Comparison of ENCODE assay signal across 7 mouse cellular contexts in genomic region chr1:150993162-150994064, GRCm38 (mm10). TPM values are rescaled to one million over a fixed set of nuclear protein-coding genes. Genes with fewer than 3 reads are reported as not detected.
DNase-seq lines count a peak whose midpoint lies in the region; ATAC-seq and TF ChIP-seq lines count a peak whose summit lies in the region.

Gene Hmcn1 (minus strand): TSS chr1:150993435.

- no peak within 1 kb of the TSS for H3K27ac ChIP-seq in MEL (ENCODE audit: control insufficient read depth, low read depth, low read length)
- H3K27ac ChIP-seq in hindbrain, embryonic 14.5 days, result no peak within 1 kb of the TSS
- no peak within 1 kb of the TSS for H3K27ac ChIP-seq in liver, embryonic 14.5 days
- H3K27ac ChIP-seq in neural tube, embryonic 11.5 days (ENCODE audit: low read depth, low read length), result peak within 1 kb of the TSS; percentile 68

- no peak within 1 kb of the TSS for H3K9ac ChIP-seq in MEL (ENCODE audit: control insufficient read depth, low read depth, low read length, poor library complexity, severe bottlenecking)
- H3K9ac ChIP-seq in hindbrain, embryonic 14.5 days, result peak within 1 kb of the TSS; percentile 41
- no peak within 1 kb of the TSS for H3K9ac ChIP-seq in liver, embryonic 14.5 days (replicated peaks)
- H3K9ac ChIP-seq in neural tube, embryonic 11.5 days (ENCODE audit: low read length), result peak within 1 kb of the TSS; percentile 72

- TF ChIP-seq EP300 in MEL (IDR thresholded peaks at IDR 0.05; ENCODE audit: low read depth in 1 of 2, low read length in 2 of 2), result no peak
- TF ChIP-seq EP300 in liver, embryonic 14.5 days (IDR thresholded peaks at IDR 0.05; ENCODE audit: low read depth), result no peak

- H3K4me1 ChIP-seq in MEL (ENCODE audit: control insufficient read depth in 1 of 2, insufficient read depth in 2 of 2, low read length in 2 of 2), result no peaks in the 10 kb centered on the region
- H3K4me1 ChIP-seq in hindbrain, embryonic 14.5 days (replicated peaks; ENCODE audit: control insufficient read depth, insufficient read depth, low read length), result peaks cover 22% of the 10 kb centered on the region
- H3K4me1 ChIP-seq in liver, embryonic 14.5 days (replicated peaks; ENCODE audit: control insufficient read depth in 2 of 2, insufficient read depth in 2 of 2, low read length in 1 of 2), result 0 out of 4 replicates have a peak, but pooled peaks cover 0 to 5% of the 10 kb centered on the region in 2 experiments
- H3K4me1 ChIP-seq in neural tube, embryonic 11.5 days (ENCODE audit: control insufficient read depth, insufficient read depth, low read length), result peaks cover 8% of the 10 kb centered on the region

- H3K9me3 ChIP-seq in MEL (replicated peaks; ENCODE audit: insufficient read depth, low read length), result no peaks in the 10 kb centered on the region
- peaks cover 5% of the 10 kb centered on the region; the same call in 1 of the 2 replicates for H3K9me3 ChIP-seq in hindbrain, embryonic 14.5 days (ENCODE audit: control insufficient read depth, low read length)
- H3K9me3 ChIP-seq in liver, embryonic 14.5 days (ENCODE audit: control insufficient read depth, low read length), result no peaks in the 10 kb centered on the region
- no peaks in the 10 kb centered on the region; the same call in 1 of the 2 replicates for H3K9me3 ChIP-seq in neural tube, embryonic 11.5 days (ENCODE audit: control insufficient read depth, low read length)

- H3K27me3 ChIP-seq in MEL (ENCODE audit: control insufficient read depth in 1 of 2, insufficient read depth in 2 of 2, low read length in 2 of 2), result peaks cover 0 to 2% of the 10 kb centered on the region in 2 experiments; a peak in 2 of 4 replicates
- peaks cover 10% of the 10 kb centered on the region; the same call in 1 of the 2 replicates for H3K27me3 ChIP-seq in hindbrain, embryonic 14.5 days (ENCODE audit: control insufficient read depth, insufficient read depth, low read length)
- H3K27me3 ChIP-seq in liver, embryonic 14.5 days (ENCODE audit: control insufficient read depth, insufficient read depth, low read length), result peaks cover 8% of the 10 kb centered on the region
- no peaks in the 10 kb centered on the region for H3K27me3 ChIP-seq in neural tube, embryonic 11.5 days (ENCODE audit: control insufficient read depth, insufficient read depth, low read length)

- TF ChIP-seq POLR2A in MEL (IDR thresholded peaks at IDR 0.05; ENCODE audit: control insufficient read depth in 1 of 2, insufficient read depth in 1 of 2, low read depth in 1 of 2, low read length in 2 of 2, poor library complexity in 1 of 2), result no peak

- peak; percentile 82 for ATAC-seq in hindbrain, embryonic 14.5 days (ENCODE audit: low FRiP score)
- peak; percentile 53 for ATAC-seq in liver, embryonic 14.5 days (ENCODE audit: insufficient read depth)
- peak; percentile 90 for ATAC-seq in neural tube, embryonic 11.5 days (ENCODE audit: insufficient read depth, low FRiP score, low TSS enrichment)

- H3K79me2 ChIP-seq in MEL (ENCODE audit: control insufficient read depth, insufficient read depth, low read length, poor library complexity), result no peaks in the 10 kb centered on the region

- TF ChIP-seq CTCF in MEL (IDR thresholded peaks at IDR 0.05 in 2 of 3, conservative IDR thresholded peaks at IDR 0.05 in 1 of 3; ENCODE audit: control insufficient read depth in 1 of 3, insufficient read depth in 1 of 3, low read depth in 2 of 3, low read length in 3 of 3, poor library complexity in 1 of 3, severe bottlenecking in 1 of 3), result peak in 2 of 3 experiments; percentile 4 to 14; a peak in 1 of 6 replicates
- peak; percentile 56 for TF ChIP-seq CTCF in liver, embryonic 14.5 days (IDR thresholded peaks at IDR 0.05; ENCODE audit: low read depth)

- no peaks in the 10 kb centered on the region for H3K36me3 ChIP-seq in MEL (ENCODE audit: control insufficient read depth in 1 of 2, insufficient read depth in 2 of 2, low read length in 2 of 2)
- no peaks in the 10 kb centered on the region for H3K36me3 ChIP-seq in hindbrain, embryonic 14.5 days (replicated peaks; ENCODE audit: control insufficient read depth, insufficient read depth)
- no peaks in the 10 kb centered on the region for H3K36me3 ChIP-seq in liver, embryonic 14.5 days (replicated peaks; ENCODE audit: control insufficient read depth, insufficient read depth, low read depth)
- no peaks in the 10 kb centered on the region for H3K36me3 ChIP-seq in neural tube, embryonic 11.5 days (ENCODE audit: control insufficient read depth, insufficient read depth, low read length)

- DNase-seq in MEL (ENCODE audit: low read depth, low spot score), result no peak
- peak; percentile 21 for DNase-seq in adrenal gland, postnatal 25 days
- DNase-seq in gastrocnemius, adult 18-20 months (ENCODE audit: low spot score), result peak; percentile 5
- no peak for DNase-seq in hindbrain, embryonic 14.5 days (ENCODE audit: low spot score)
- no peak for DNase-seq in liver, embryonic 14.5 days (ENCODE audit: low read depth in 3 of 3, low spot score in 3 of 3)
- DNase-seq in neural tube, embryonic 11.5 days (ENCODE audit: low spot score), result peak; percentile 81
- peak; percentile 69 for DNase-seq in thymus, postnatal 25 days

- H3K4me2 ChIP-seq in hindbrain, embryonic 14.5 days (replicated peaks), result peak within 1 kb of the TSS; percentile 83
- H3K4me2 ChIP-seq in liver, embryonic 14.5 days (ENCODE audit: low read depth), result peak within 1 kb of the TSS; percentile 57
- H3K4me2 ChIP-seq in neural tube, embryonic 11.5 days (ENCODE audit: low read depth), result peak within 1 kb of the TSS; percentile 87

- under 1% methylated on average over 36 of the region's 38 CpGs for WGBS in hindbrain, embryonic 14.5 days
- WGBS in liver, embryonic 14.5 days (ENCODE audit: insufficient replicate concordance), result 1% methylated on average over 38 of the region's 38 CpGs
- WGBS in neural tube, embryonic 11.5 days, result under 1% methylated on average over 37 of the region's 38 CpGs

- H3K4me3 ChIP-seq in MEL (ENCODE audit: control insufficient read depth in 1 of 2, insufficient read depth in 1 of 2, low read depth in 2 of 2, low read length in 2 of 2), result no peak within 1 kb of the TSS
- peak within 1 kb of the TSS; percentile 39 for H3K4me3 ChIP-seq in hindbrain, embryonic 14.5 days (replicated peaks; ENCODE audit: low read length)
- H3K4me3 ChIP-seq in liver, embryonic 14.5 days (ENCODE audit: insufficient read depth in 1 of 2, low read depth in 2 of 2, low read length in 2 of 2), result peak within 1 kb of the TSS; percentile 45 to 50
- peak within 1 kb of the TSS; percentile 54 for H3K4me3 ChIP-seq in neural tube, embryonic 11.5 days (ENCODE audit: low read depth, low read length)

- no peak for TF ChIP-seq RAD21 in MEL (IDR thresholded peaks at IDR 0.05; ENCODE audit: low read depth, low read length)

TF ChIP-seq in MEL, 35 proteins besides CTCF, POLR2A, EP300 and RAD21:
- TF ChIP-seq SIN3A (IDR thresholded peaks at IDR 0.05; ENCODE audit: low read length), result no peak
- TF ChIP-seq NRF1 (IDR thresholded peaks at IDR 0.05; ENCODE audit: insufficient read depth, low read depth, low read length, poor library complexity, severe bottlenecking), result no peak
- TF ChIP-seq MAFK (IDR thresholded peaks at IDR 0.05; ENCODE audit: borderline replicate concordance, low read depth, low read length), result no peak
- TF ChIP-seq SMC3 (IDR thresholded peaks at IDR 0.05; ENCODE audit: low read depth, low read length), result no peak
- no peak for TF ChIP-seq USF1 (IDR thresholded peaks at IDR 0.05; ENCODE audit: low read depth, low read length)
- TF ChIP-seq MXI1 (IDR thresholded peaks at IDR 0.05; ENCODE audit: low read depth, low read length), result no peak
- TF ChIP-seq ZC3H11A (IDR thresholded peaks at IDR 0.05; ENCODE audit: low read depth, low read length), result no peak
- TF ChIP-seq E2F4 (IDR thresholded peaks at IDR 0.05; ENCODE audit: borderline replicate concordance, low read depth, low read length), result no peak
- no peak for TF ChIP-seq UBTF (IDR thresholded peaks at IDR 0.05; ENCODE audit: borderline replicate concordance, insufficient read depth, low read depth, low read length)
- TF ChIP-seq MAX (IDR thresholded peaks at IDR 0.05; ENCODE audit: low read length), result no peak
TF ChIP-seq in MEL: peak in this region for 0.

RNA-seq across cellular contexts. Expression of gene Hmcn1, which starts in this region (rescaled TPM):
- total RNA-seq in MEL (2012; rRNA removed), result not detected in 2 replicates
- not detected for polyA plus RNA-seq in MEL (2012; ENCODE audit: insufficient read depth in 1 of 2, insufficient read length in 2 of 2, low read depth in 1 of 2, low replicate concordance in 2 of 2, missing spikeins in 1 of 2)
- total RNA-seq in adrenal gland, postnatal 25 days (2021), result 1.8 and 2.6 TPM in 2 replicates
- total RNA-seq in gastrocnemius, adult 18-20 months (2021), result 1 to 10 TPM; 4.8 to 6.9 TPM
- polyA plus RNA-seq in hindbrain, embryonic 14.5 days (2014; fragmentation: Nextera tagmentation; extraction: Ambion mirVana), result 1.7 and 2.2 TPM in 2 replicates
- 1.6 and 3.3 TPM in 2 replicates for polyA plus RNA-seq in liver, embryonic 14.5 days (2012; rRNA removed)
- 1.7 and 2.3 TPM in 2 replicates for polyA plus RNA-seq in liver, embryonic 14.5 days (2014; fragmentation: Nextera tagmentation; extraction: Ambion mirVana)
- 8.9 and 12.3 TPM in 2 replicates for polyA plus RNA-seq in neural tube, embryonic 11.5 days (2014; fragmentation: Nextera tagmentation; extraction: Ambion mirVana)

Comparison
In these comparisons a context has a peak if more than half of its experiments do, and no peak if none do; other contexts are left out.
1. DNase-seq: peak in adrenal gland, postnatal 25 days (single experiment), gastrocnemius, adult 18-20 months (single experiment), neural tube, embryonic 11.5 days (single experiment) and thymus, postnatal 25 days (single experiment); none in MEL (single experiment), hindbrain, embryonic 14.5 days (single experiment) and liver, embryonic 14.5 days (0 of 3).
2. H3K4me3 ChIP-seq: peak in hindbrain, embryonic 14.5 days (single experiment), liver, embryonic 14.5 days (2 of 2) and neural tube, embryonic 11.5 days (single experiment); none in MEL (0 of 2).
3. H3K9ac ChIP-seq: peak in hindbrain, embryonic 14.5 days (single experiment) and neural tube, embryonic 11.5 days (single experiment); none in MEL (single experiment) and liver, embryonic 14.5 days (single experiment).
4. Peak in every context shown above with its lines, with median percentiles within 50 percentile points of each other: ATAC-seq and H3K4me2 ChIP-seq.